Mouse (Mus musculus) mature B cell (primary cell): Measurements from ENCODE around the gene Slc22a1.
"Not testable (repeated sequence)": the region's sequence is repeated elsewhere in the genome, so short reads cannot be mapped to it uniquely, and the experiment has no call there.

Source experiments
- in situ Hi-C: fragments of 300-500 bp; cut with MboI; formaldehyde crosslinking; loops from 2 replicates; pipeline ENCODE4 v1.14.3; 2019

Slc22a1 gene

GRCm38 (mm10) chr17:12684928-12685624, 9.4 kb upstream of the Slc22a1 start:
- in situ Hi-C loops: no loop called here

GRCm38 (mm10) chr17:12684412-12684811, 8.8 kb upstream of the Slc22a1 start:
- in situ Hi-C loops: no loop called here

- in situ Hi-C loops: no loop called here
These were observed 8.0 kb upstream of the Slc22a1 start for GRCm38 (mm10) chr17:12683582-12683981.

GRCm38 (mm10) chr17:12678261-12678660, 2.6 kb upstream of the Slc22a1 start:
- in situ Hi-C loops: no loop called here

- in situ Hi-C loops: no loop called here
These were observed 1.5 kb upstream of the Slc22a1 start for GRCm38 (mm10) chr17:12677139-12677538.

- in situ Hi-C loops: not testable (repeated sequence)
These were observed 649 bp downstream of the Slc22a1 start for GRCm38 (mm10) chr17:12674980-12675379.

GRCm38 (mm10) chr17:12673871-12674270, 1.8 kb downstream of the Slc22a1 start:
- in situ Hi-C loops: no loop called here

- in situ Hi-C loops: no loop called here
These were observed 3.3 kb downstream of the Slc22a1 start for GRCm38 (mm10) chr17:12672285-12672790.

- in situ Hi-C loops: no loop called here
These were observed 4.5 kb downstream of the Slc22a1 start for GRCm38 (mm10) chr17:12671029-12671605.

- in situ Hi-C loops: no loop called here
These were observed 6.3 kb downstream of the Slc22a1 start for GRCm38 (mm10) chr17:12669363-12669679.

GRCm38 (mm10) chr17:12668478-12669362, 6.9 kb downstream of the Slc22a1 start:
- in situ Hi-C loops: no loop called here

- in situ Hi-C loops: no loop called here
These were observed 11.5 kb downstream of the Slc22a1 start for GRCm38 (mm10) chr17:12664156-12664555.

- in situ Hi-C loops: no loop called here
These were observed 14.9 kb downstream of the Slc22a1 start for GRCm38 (mm10) chr17:12660572-12661260.

GRCm38 (mm10) chr17:12659233-12659632, 16.4 kb downstream of the Slc22a1 start:
- in situ Hi-C loops: no loop called here

GRCm38 (mm10) chr17:12658784-12659183, 16.8 kb downstream of the Slc22a1 start:
- in situ Hi-C loops: no loop called here

GRCm38 (mm10) chr17:12655826-12656225, 19.8 kb downstream of the Slc22a1 start:
- in situ Hi-C loops: no loop called here

- in situ Hi-C loops: no loop called here
These were observed 21.6 kb downstream of the Slc22a1 start for GRCm38 (mm10) chr17:12654061-12654460.

GRCm38 (mm10) chr17:12652604-12653003, 23.0 kb downstream of the Slc22a1 start:
- in situ Hi-C loops: no loop called here

GRCm38 (mm10) chr17:12645461-12645860, 30.2 kb downstream of the Slc22a1 start:
- in situ Hi-C loops: no loop called here

- in situ Hi-C loops: no loop called here
These were observed 34.5 kb downstream of the Slc22a1 start for GRCm38 (mm10) chr17:12641087-12641486.

- in situ Hi-C loops: no loop called here
These were observed 36.0 kb downstream of the Slc22a1 start for GRCm38 (mm10) chr17:12639585-12639984.

- in situ Hi-C loops: no loop called here
These were observed 40.8 kb downstream of the Slc22a1 start for GRCm38 (mm10) chr17:12634814-12635213.
